Mouse (Mus musculus) embryo, embryonic 10 days (tissue): ENCODE measurements around the gene Myo18b.
A peak's percentile ranks its signal among the peaks of the same experiment; 100 is the strongest.

Experiments used
- DNase-seq: peaks from one replicate; pipeline ENCODE4 v3.0.0-alpha.2; 2015; ENCODE audit warnings: low spot score

Gene Myo18b

DNA sequence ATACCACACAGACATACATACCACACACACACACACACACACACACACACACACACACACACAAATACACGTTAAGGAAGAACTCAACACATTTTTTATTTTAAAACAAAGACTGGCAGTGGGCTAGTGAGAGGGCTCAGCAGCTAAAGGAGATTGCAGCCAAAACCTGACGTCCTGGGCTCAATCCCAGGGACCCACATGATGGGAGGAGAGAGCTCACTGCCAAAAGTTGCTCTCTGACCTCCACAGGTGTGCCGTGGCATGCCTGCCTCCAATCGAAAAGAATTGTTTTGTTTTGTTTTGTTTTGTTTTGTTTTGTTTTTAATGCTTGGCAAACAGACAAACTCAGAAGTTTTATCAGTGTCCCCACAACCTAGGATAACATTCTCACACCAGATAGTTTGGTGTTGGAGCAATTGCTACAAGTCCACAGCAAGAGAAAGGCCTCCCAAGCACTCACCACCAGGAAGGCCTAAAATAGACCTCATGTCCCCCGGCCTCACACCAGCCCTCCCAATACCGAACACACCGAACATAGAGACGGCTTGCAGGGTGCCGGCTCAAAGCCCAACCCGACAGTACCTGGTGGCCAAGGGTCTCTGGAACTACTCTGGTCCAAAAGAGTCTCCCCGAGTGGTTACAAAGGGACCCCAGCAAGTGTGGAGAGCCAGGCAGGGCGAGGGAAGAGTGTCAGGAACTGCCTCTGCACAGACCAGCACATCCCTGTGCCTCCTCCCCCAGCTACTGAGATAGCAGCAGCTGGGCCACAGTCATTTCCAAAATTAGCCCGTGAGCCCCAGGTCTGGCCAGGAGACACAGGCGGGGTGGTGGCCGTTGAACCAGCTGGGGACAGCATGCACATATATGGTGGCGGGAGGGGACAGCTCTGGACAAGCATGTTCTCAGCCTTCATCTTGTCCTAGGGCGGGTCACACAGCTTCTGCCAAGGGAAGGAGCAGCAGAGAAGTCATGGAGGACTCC is at the start of gene Myo18b:
Gene Myo18b (minus strand): TSS at position 689 of the 981 bp plus-strand sequence.
- DNase-seq, result no peak

DNA sequence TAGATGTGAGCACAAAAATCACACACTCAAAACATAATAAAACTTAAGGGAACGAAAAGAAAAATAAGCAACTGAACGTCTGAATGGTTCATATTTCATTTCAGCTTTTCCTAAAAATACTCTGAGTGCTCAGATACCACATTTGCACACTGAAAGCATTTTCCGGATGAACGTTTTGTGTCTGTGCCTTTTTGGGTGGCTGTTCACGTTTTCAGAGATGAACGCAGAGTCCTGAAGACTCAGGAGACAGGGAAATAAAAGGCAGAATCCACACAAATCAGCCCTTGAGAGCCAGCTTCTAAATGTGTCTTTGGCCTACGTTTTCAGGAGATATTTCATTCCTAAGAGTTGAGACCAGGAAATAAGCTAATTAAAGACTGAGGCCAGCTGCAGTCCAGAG is 49.8 kb upstream of the Myo18b start:
- no peak for DNase-seq

DNA sequence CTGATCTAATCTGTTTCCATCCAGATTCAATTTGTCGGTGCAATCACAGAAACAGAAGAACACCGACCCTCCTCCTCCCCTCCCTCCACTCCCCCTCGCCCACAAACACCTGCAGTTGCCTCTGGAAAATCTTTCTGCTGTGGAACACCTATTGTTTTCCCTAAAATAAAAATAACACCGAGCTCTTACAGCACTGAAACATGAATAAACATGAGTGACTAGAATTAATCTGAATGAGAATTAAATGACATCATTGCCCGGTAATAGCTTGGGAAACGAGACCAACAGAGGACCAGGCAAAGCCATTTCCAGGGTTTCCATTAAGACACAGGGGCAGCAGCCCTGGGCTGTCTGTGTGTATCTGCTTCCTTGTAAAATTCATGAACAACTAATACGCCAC is 46.1 kb upstream of the Myo18b start:
- DNase-seq, result no peak

DNA sequence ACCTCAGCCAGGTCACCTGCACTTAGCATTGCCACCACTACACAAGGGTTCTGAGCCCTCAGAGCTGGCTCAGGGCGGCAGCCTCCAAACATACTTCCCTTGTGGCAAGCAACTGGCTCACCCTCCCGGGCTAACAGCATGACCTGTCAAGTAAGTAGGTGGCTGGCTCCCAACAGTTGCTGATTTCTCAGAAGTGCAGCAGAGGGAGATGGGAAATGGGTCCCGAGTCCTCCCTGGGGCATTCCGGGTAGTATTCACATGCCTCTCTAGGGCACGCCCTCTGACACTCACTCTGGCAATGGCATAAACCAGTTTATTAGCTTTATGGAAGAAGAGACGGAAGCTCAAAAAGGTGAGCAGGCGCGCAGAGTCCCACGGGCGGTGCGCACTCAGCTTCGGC is 44.8 kb upstream of the Myo18b start:
- DNase-seq, result no peak

DNA sequence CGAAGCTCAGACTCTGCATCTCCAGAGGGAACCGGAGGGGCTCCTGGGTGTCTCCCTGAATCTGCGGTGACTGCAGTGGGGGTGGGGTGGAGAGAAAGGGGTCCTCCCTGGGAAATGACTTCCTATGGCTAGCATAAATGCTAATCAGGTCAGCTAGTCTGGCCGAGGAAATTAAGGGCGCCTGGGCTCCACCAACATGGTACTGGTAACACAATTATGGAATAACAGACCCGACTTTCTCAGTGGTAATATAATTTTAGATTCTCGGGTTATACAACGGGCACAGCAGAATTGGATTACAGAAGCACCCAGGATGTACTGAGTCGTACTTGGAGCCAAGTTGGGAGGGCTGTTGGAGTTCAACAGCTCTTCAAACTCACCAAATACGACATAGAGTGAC is 40.5 kb upstream of the Myo18b start:
- no peak for DNase-seq

DNA sequence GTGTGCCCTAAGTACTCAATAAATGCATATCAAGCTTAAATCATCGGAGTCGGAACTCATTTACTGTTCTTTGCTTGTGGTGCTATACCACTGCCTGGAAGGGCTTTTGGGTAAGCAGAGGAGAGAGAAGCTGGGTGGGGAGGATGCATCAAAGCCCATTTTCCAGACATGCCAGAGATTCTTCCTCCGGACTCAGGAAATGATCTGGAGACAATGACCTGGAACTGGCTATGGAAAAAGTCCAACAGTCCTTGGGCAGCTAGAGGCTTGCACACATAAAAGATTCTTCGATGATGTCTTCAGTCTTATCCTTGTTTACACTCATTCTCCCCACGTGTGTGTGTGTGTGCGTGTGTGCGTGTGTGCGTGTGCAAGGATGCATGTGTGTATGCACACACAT is 39.3 kb upstream of the Myo18b start:
- no peak for DNase-seq

DNA sequence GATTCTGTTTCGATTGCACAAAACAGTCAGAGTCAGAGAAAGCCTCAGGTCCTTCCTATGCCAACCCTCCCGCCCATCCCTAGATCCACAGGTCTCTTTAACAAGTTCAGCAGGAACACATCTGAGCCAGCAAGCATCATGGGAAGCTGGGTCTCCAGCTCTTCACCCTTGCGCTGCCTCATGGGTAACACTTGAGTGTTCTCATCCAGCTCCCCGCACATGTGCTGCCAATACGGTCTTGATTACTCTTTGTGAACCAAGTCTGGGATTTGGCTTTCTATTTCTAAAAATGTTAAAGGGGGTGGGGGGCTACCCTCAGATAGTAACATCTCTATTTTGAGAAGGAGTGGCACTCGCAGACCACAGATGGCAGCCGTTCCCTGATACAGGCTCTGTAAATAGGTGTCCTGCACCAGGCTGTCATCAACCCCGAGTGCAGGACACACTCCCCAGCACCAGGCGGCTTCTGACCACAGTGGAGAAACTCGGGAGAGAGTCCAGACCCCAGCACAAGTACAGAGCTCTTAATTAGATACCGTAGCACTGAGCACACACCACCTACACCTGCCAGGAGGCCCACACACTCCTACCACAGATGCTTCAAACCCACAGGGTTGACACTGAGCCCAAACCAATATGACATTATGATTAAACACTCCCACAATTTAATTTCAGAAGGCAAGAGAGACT is 36.9 kb upstream of the Myo18b start:
- DNase-seq, result no peak

DNA sequence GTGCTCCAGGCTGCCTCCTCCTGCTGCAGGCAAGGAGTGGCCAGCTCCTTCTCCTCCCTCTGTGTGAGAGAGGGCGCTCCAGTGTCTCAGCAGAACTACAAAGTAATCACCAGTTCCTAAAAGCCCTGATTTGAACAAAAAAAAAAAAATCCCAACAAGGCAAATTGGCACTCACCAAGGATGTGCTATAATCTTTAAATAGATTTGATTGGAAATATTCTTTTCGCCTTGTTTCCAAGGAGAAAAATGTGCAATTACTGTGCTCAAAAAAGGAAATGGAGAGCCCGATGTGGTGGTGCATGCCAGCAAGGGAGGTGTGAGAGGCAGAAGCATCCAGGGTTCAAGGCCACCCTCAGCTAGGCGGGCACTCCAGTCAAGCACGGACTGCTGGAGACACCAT is 35.7 kb upstream of the Myo18b start:
- DNase-seq, result no peak

DNA sequence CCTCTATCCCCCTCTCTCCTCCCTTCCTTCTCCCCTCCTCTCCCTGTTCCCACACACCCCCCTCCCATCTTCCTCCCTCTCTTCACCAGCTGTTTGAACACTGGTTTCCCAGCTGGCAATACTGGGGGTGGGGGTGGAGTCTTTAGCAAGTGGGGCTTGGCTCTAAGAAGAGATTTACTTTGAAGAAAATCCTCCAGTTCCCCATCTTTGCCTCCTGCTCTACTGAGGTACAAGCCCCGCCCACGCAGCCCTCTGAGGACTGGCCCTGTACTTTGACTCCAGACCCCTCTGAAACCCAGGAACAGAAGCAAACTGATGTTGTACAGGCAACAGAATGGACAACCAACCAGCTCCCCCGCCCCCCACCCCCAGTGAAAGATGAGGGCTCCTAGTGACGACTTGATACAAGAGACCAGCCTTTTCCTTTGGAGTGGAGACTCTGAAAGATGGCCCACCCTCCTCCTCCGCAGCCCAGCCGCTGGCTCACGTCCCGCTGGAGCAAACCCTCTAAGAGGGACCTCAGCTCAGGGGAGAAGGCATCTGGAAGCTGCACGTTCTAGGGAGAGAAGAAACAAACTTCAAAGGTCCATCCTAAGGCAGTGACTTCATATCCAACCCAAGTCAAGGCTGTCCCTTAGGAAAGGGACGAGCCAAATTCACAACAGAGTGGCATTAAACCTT is 32.2 kb upstream of the Myo18b start:
- no peak for DNase-seq

DNA sequence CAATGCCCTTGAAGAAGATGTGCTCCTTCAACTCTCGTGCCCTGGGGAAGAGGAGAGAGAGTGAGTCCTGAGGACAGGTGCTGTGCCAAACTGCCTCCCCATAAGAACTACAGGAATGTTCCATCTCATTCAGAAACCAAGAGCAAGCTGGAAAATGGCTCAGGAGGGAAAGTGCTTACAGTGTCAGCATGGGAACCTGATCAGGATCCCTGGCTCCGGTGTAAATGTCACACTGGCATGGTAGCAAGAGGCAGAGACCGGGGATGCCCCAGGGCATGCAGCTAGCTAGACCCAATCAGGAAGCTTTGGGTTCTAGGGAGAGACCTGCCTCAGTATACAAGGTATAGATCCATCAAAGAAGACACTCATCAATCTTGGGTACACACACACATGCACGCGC is 29.3 kb upstream of the Myo18b start:
- no peak for DNase-seq

DNA sequence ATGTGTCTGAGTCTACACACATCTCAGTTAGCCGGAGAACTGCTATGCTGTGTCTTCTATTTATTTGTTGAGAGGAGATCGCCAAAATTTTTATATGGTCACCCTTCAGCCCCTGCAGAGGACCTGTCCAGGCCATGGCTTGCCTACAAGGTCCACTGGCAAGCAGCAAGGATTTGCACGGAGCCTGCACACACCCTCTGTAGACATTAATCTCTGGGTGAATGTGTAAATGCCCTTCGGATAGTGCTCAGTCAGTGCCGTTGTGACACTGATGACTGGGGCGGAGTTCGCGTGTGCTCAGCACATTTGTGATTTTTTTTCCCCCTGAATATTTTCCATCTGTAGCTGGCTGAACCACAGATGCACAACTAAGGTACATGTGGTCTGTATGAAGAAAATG is 28.6 kb upstream of the Myo18b start:
- no peak for DNase-seq

DNA sequence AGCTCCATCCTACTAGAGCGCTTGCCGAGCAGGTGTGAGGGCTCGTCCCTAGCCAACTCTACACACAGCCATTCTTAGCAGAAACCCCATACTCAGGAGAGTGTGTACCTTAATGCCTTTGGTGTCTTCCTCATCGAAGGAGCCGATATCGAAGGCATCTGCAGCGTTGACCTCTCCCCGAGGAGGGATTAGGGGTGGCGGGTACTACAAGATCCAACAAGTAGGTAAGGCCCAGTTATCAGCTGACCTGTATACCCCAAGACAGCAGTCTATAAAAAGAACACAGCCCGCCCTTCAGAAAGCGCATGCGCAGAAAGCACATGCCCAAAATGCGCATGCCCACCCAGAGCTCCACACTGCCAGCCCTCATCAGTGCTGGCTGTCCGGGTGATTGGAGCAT is 27.7 kb upstream of the Myo18b start:
- no peak for DNase-seq

DNA sequence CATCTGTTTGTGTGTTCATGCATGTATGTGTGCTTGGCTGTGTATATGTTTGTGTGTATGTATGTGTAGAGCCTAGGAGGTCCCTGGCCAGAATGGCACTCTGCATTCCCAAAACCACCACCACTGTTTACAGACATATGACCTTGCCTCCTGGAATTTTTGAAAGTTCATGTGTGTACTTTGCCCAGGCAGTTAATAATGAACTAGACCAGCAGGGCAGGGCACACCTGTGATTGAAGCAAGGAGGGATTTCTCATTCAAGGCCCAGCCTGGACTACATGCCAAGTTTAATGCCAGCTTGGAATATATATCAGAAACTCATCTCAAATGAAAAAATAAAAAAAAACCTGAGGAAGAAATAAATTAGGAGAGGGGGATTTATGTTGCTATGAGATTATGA is 25.8 kb upstream of the Myo18b start:
- DNase-seq, result no peak

DNA sequence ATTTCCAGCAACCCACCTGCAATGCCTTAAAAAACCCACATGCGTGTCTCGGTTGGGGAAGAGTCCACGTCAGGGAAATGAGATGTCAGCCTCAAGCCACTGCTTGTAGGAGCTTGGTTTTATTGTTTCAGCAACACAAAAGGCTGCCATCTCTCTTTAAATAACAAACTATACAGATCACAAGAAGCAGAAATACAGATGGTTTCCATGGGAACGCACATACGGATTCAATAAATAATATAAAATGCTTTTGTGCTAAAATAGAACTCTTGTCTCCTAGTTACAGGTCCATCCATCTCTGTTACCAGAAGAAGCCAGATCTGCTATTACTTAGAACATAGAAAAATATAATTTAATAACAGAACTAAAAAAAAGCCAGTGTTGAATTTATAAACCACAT is 14.2 kb upstream of the Myo18b start:
- DNase-seq, result no peak

DNA sequence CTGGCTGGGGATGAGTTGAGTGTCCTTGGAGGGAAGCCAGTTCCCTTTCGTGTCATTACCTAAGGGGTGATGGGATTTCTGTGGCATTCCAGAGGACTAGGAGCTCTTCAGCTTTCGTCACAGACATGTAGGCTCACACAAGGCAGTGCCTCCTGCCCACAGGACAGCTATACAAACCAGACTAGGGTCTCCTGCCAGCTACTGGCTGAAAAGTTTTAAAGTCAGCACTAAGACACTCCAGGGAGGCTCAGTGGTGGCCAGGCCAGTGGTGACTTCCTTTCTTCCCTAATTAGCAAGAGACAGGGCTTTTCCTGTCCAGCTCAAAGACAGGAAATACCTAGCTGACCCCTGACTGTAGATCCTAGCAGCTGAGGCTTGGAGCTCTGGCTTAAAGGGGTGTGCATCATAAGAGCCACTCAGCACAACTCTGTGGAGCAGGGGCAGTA is 12.0 kb upstream of the Myo18b start:
- DNase-seq, result peak; percentile 43

DNA sequence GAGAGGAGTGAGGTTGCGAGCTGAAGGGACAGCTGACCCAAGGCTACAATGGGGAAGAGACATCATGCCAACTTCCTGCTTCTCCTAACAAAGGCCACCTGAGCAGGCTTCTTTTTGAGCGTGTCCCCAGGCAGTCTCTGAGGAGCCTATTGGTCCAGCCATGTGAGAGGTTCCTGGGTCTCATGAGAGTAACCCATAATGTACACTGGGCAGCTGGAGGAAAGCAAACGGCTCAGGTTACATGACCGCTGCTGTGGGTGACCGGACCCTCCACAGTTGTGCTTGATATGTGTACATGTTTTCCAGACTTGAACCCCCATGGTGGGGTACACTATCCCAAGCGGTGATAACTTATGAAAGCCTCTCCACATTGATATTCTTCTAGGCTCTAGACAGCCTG is 11.3 kb upstream of the Myo18b start:
- DNase-seq, result no peak

DNA sequence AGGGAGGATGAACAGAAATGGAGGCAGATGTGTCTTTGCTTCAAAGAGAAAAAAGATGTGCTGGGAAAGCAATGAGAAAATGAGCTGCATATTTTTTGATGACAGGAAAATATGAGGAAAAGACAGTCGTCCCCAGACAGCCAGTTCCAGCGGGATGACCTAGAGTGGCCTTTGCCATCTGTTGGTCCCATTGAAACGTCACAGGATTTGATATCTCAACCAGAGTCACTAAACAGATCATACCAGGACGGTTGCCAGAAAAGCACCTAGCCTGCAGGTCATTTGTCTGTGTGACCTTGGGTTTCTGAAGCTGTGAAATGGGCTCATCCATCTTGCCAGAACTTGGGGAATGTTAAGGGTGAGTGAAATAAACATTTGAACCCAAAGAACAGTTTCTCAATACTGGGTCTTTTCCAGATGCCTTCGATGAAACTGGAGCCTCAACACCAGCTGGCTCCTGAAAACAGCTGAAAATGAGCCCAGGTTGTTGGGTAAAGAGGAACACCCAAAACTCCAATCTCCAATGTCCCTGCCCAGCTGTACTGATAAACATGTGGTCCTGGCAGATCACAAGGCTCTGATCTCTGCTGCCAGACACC is 2.6 kb downstream of the Myo18b start:
- DNase-seq, result no peak

DNA sequence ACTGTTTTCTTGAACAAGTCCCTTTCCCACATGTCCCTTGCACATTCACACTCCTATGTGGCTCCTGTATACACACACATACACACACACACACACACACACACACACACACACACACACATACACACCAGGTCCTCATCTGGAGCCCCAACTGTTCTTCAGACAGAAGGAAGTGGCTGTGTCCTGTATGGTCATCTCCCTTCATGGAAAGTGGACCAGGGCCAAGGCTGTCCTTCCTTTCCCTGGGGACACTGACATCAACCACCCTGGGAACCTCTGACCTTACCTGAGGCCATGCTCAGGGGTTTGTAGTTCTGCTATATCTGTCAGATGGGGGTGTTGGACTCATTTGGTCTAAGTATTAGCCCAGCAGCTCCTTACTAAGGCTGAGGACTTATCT is 3.8 kb downstream of the Myo18b start:
- no peak for DNase-seq

DNA sequence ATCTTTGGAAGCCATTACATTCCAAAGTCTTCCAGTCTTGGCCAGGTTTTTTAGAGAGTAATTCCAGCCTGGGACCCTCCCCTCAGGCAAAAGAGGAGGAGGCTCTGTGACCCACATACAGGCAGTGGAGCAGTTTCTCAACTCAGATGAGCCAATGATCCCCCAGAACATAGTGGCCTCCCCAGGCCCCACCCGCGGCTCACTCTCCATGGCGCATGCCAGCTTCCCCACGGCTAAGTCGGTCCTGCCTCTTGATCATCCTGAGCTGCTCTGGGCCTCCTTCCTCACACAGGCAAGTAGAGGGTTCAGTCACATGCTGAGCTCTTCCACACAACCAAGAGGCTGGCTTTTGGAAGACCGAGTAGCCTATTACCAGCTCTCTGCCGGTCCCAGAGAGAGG is 7.5 kb downstream of the Myo18b start:
- no peak for DNase-seq

DNA sequence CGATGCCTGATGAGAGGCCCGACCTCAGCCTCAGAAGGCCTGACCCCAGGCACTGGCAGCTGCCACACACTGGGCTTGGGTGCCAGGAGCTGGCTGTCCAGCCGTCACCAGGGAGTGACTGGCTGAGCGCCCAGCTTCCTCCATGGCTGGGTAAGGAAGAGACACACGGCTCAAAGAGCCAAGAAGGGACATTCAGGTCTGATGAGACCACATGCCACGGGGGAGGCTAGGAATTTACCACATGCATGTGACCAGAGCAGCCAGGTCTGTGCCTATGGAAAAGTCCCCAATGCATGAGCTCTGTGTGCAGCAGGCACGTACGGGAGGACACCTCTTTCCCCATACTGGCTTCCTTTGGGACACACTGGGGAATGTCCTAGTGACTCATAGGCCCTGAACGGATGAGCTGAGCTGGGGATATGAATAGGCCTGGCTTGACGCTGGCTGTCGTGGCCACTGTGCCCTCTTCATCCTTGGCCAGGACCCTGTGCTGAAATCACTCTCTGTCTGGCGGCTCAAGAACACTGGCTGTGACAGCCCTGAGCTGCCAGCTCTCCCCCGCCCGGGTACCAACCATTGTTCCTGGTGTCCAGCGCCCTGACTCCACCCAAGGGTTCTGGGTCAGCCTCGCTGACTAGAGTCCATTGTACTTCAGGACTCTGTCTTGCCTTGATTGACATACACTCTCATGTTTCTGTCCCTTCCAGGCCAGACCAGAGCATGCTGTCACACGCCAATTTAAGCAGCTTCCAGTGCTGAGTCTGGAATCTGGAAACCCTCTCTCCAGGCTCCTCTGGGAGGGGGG is 9.3 kb downstream of the Myo18b start:
- no peak for DNase-seq

DNA sequence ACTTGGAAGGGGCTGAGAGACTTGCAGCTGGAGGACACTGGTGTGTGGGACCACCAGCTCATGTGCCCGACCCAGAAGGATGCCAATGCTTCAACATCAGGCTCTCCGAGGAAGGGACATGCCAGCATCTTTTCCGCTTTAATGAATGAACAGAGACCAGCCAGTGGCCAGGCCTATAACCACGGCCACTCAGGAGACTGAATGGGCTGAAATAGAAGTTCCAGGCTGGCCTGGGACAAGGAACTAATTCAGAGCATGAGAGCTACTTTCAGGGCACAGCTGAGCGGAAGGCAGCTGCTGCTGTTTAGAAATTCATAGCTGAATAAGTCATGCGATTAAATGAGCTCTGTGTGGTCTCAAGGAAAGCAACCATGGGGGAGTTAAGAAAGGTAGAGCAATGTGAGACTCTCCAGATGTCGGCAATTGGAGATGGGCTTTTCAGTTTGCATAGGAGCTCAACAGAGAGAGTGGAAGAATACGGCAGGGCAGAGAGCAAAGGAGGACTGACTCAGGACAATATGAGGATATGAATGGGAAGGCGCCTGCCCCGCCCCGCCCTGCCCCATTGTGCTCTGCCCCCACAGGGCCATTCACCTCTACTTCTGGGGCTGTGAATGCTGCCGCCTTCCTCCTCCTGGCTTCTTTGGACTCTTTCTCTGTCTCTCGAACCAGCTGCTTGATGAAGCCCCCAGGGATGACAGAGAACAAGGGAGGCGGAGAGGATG is 18.6 kb downstream of the Myo18b start:
- DNase-seq, result no peak
